Mouse (Mus musculus) bone marrow macrophage, adult 2 months (primary cell): ENCODE data around the gene Gpr4.

Experiments used
- CTCF ChIP-seq: IDR thresholded peaks from 2 replicates; pipeline ENCODE4 v1.5.1; 2012; ENCODE audit warnings: low read depth, mild to moderate bottlenecking, low read length, moderate library complexity
- POLR2A ChIP-seq: IDR thresholded peaks from 2 replicates; pipeline ENCODE4 v1.6.1; 2012; ENCODE audit warnings: mild to moderate bottlenecking, low read depth, low read length, borderline replicate concordance

GRCm38 (mm10) chr7:19265147-19265546, 52.8 kb downstream of the Gpr4 start:
- TF ChIP-seq CTCF (no peak), POLR2A (no peak)
